Mouse (Mus musculus) C2C12 (cell line): ENCODE results near the gene Psg20.
"Not testable (repeated sequence)": the region's sequence is repeated elsewhere in the genome, so short reads cannot be mapped to it uniquely, and the experiment has no call there.

Experiments used
- CEBPB ChIP-seq: IDR thresholded peaks from one replicate; pipeline ENCODE4 v1.6.1; 2011; ENCODE audit warnings: low read depth, mild to moderate bottlenecking, control low read depth, moderate library complexity
- CTCF ChIP-seq: IDR thresholded peaks from one replicate; pipeline ENCODE4 v1.5.1; 2011; ENCODE audit not compliant: control insufficient read depth, insufficient read depth, insufficient read length
- MAX ChIP-seq: IDR thresholded peaks from one replicate; pipeline ENCODE4 v1.6.1; 2011; ENCODE audit warnings: mild to moderate bottlenecking, control low read depth
- MYOG ChIP-seq: IDR thresholded peaks from one replicate; pipeline ENCODE4 v1.6.1; 2011; ENCODE audit not compliant: control insufficient read depth, insufficient read length; ENCODE audit errors: extremely low read depth
- USF1 ChIP-seq: IDR thresholded peaks from one replicate; pipeline ENCODE4 v1.6.1; 2011; ENCODE audit warnings: low read depth, mild to moderate bottlenecking, control low read depth, moderate library complexity

DNA sequence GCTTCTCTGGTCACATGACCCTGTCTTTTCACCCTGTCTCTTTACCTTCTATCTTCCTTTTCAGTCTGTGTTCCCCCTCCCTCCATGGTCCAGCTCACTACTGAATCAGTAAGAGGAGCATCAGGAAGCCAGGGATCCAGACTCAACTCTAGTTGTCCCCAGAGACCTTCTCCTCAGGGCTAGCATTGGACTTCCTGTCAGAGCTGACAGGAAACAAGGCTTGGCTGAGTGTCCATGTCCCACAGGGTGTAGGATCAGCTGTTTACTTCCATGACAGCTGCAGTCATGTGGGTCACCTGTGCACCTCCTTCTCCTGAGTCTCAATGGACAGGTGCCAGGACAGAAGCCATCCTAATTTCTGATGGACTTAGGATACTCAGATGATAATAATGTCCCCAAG is 39.9 kb upstream of the Psg20 start:
- TF ChIP-seq CTCF, CEBPB, MAX, USF1, MYOG: not testable (repeated sequence)
